Mouse (Mus musculus): ENCODE measurements around the gene Ptprd.
"Not testable (repeated sequence)": the region's sequence is repeated elsewhere in the genome, so short reads cannot be mapped to it uniquely, and the experiment has no call there.

The Ptprd gene

DNA sequence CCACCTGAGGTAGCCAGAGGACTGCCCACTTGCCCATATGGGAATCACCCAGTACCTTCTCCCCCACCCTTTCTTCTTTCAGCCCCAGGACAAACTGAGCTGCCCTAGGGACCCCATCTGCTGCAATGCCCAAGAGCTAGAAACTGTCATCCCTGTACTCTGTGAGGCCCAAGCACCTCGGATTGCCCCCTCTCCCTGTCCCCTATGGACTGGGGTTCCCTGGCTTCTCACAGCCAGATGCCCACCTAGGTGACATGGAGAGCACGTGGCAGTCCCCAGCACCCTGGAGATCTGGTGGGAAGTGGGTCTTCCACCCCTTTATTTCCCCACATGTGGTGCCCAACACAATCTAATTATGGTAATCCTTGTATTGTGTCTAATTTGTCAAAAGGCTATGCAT is 331.5 kb downstream of the Ptprd start:
- DNase-seq = no peak

DNA sequence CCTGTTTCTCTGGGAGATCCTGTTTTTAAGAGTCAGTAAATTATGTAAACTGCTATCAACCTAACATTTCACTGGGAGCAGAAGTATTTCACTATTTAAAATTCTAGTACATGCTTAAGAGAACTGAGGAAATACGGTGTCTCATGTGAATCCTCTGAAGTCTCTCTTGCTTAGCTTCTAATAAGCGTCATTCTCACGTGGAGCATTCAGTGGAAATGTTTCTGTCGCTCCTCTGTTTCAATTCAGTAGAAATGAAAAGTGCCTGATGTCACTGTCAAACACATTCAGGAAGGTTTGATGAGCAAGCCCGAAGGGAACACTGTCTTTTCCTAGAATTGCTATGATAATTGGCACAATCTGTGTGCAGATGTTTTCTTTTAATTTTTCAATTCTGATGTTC is 350.5 kb downstream of the Ptprd start:
- no peak for DNase-seq

- not testable (repeated sequence) for DNase-seq
Measured at GRCm38 (mm10) chr4:77797391-77797790, 414.4 kb downstream of the Ptprd start.

DNA sequence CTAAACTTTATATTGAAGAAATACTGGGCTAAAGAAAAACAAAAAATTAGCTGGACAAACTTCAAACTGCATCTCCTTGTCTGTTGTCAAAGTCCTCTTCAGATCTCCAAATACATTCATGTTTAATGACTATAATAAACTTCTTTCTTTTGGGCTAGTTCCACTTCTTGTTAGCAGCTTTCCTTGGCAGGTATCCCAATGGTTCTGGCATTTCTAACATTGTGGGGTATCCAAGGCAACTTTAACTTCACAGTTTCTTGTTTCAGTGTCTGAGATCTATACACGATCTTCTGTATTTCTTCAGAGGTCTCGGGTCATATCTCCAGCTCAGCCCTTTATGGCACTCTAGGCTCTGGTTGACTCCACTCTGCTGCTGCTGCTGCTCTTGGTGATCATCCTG is 434.5 kb downstream of the Ptprd start:
- no peak for DNase-seq

GRCm38 (mm10) chr4:77763790-77764189 is 448.0 kb downstream of the Ptprd start:
- DNase-seq = no peak

DNA sequence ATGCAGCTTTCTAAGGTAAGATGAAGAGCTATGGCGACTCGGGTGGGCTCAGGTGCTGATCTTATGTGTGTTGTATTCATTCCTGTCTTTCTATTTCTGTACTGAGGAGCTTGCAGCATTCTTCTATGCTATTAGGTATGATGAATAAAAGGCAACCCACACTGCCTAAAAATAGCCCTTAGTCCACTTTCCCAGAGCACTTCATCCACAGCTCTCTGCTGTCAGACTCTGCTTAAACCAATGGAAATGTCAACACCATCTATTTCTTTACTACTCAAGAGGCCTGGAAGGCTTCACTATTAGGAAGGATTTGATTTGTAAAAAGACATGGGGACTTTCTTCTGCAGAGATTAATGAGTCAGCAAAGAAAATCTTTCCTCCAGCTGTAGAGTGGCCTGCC is 468.4 kb downstream of the Ptprd start:
- no peak for DNase-seq

DNA sequence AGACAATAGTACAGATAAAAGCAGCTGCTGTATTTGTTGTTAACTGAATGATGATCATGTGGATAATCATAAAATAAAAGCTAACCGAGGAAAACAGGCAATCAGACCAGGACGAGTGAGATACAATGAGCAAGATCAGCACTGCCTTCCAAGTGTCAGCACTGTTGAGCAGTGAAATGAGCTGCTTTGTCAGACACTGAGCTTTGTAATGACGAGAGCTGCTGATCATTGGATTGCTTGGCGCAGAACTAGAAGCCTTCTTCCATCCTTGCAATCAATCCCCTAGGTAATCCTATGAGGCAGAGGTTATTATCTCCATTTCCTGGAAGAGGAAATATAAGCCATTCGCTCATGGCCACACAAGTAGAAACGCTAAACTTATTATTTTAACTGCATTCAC is 489.9 kb downstream of the Ptprd start:
- no peak for DNase-seq

DNA sequence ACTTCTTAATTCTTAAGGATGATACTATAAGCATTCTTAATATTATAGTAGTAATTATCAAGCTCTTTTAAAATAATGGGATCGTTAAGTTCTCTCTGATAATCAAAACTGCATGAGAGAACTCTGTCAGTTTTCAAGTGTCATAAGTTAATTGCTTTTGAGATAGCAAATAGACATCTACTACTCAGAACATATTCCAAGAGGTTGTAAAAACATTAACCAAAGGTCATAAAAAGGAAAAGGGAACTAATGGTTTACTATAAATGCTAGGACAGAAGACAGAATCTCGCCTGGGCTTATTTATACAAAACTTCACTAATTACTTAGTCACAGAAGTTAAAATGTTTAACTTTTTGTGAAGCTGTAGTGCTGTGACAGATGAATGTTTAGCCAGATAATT is 494.0 kb downstream of the Ptprd start:
- DNase-seq = no peak

DNA sequence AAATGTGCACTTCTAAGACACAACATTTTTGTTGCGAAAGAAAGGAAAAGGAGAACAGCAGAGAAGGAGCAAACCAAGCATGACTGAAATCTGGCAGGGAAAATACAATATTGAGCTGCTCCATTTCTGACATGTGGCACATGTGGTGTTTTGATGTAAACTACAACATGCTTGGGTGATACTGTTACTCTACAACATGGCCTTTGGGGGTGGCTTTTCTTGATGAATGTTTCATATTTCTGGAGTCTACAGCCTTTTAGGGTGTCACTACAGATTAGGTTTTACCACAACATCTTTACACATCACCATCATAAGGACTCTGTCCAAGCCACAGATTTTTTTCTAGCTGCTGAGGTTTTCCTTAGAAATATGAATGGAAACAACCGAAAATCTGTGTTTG is 501.5 kb downstream of the Ptprd start:
- DNase-seq = no peak

DNA sequence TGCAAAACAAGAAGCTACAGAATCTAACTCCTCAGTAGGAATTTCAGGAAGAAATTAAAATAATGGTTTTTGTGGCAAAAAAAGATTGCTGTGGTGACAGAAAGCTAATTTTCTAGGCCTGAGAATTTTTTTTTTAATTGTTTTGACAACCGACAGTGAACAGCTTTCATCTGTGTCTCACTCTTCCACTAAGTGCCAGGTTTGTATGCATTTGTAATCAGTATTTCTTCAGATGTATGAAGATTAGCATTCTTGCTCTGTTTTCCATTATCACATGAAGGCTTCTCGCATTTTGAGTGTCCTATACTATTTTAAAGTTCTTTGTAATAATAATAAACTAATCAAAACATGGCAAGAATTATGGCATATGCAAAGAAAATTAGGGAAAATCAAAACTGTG is 513.5 kb downstream of the Ptprd start:
- no peak for DNase-seq

DNA sequence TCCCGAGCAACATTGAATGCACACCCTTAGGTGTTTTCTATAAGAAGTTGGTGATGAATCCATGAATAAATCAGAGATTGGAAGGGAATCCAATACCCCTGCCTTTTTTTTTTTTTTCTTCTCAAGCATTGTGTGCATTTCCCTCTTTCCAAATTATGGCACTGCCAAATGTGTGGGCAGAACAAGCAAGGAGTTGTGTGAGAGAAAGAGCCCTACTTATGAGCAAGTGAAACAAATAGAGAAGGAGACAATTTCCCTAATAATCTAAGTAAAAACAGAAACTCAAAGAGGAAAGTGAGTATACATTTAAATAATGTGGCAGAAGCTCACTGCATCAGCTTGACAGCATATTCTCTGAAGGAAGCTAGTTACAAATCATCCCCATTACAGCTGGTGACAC is 536.0 kb downstream of the Ptprd start:
- no peak for DNase-seq

GRCm38 (mm10) chr4:77664761-77665160 is 547.0 kb downstream of the Ptprd start:
- no peak for DNase-seq

GRCm38 (mm10) chr4:77662309-77662708 is 549.5 kb downstream of the Ptprd start:
- no peak for DNase-seq

DNA sequence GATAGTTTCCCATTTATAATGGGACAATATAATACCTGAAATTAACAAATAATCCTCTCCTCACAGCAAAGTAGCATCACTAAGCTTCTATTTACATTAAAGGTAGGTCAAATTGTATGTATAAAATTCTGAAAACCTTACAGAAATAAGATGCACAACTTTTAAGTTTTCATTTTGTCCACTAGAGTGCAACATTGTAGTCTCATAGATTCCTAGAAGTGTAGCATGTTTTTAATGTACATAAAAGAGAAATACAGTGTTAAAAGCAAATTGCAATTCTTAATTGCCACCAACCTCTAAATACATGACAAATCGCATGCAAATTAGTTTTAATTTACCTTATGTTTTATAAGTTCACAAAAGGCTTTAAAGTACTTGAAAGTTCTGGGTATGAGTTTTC is 556.1 kb downstream of the Ptprd start:
- no peak for DNase-seq

GRCm38 (mm10) chr4:77649615-77650325 is 562.0 kb downstream of the Ptprd start:
- DNase-seq = no peak

GRCm38 (mm10) chr4:77648911-77649310 is 562.9 kb downstream of the Ptprd start:
- no peak for DNase-seq

DNA sequence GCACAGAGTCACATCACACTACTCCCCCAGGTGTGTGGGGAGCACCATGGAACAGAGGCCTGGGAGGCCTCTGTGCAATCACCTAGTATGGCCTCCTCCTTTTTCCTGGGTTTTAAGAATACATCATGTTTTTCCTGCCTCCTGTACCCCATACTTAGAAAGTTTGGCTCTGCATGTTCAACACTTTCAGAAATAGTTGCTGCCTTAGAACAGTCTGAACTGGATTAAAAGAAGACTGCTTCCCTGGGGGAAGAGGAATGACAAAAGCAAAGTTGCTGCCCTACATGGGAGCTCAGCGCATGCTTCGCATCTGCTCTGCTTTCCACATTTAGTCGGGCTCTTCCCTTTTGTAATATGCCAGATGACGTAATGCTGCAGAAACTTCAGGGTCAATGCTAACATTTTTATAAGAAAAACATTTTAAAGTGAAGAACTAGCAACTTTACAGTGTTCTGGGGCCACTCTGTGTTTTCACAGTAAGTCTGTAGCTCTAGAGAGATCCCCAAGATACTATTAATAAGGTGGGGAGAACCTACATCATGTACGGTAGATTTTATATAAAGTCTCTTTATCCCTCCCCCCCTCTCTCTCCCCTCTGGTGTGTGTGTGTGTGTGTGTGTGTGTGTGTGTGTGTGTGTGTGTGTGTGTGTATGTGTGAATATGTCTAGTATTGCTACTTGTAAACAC is 564.2 kb downstream of the Ptprd start:
- no peak for DNase-seq

GRCm38 (mm10) chr4:77644435-77644834 is 567.3 kb downstream of the Ptprd start:
- no peak for DNase-seq

DNA sequence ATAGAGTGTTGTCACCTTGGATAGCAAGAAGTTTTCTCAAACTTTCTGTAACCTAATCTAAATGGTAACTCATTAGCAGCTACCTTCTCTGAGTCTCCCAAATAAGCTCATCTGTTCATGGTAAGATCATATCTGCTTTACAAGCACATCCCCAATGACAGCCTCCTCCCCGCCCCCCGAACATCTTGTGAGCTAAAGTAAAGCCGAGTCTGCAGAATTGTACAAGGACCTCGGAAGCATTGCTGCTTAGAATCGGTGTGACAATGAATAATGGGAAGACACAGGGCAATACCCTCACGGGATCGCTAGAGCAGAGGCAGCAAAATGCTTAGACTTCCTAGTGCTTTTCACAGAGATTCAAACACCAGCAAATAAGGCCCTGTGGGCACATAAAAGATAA is 571.7 kb downstream of the Ptprd start:
- no peak for DNase-seq

GRCm38 (mm10) chr4:77613129-77613528 is 598.6 kb downstream of the Ptprd start:
- DNase-seq = no peak

DNA sequence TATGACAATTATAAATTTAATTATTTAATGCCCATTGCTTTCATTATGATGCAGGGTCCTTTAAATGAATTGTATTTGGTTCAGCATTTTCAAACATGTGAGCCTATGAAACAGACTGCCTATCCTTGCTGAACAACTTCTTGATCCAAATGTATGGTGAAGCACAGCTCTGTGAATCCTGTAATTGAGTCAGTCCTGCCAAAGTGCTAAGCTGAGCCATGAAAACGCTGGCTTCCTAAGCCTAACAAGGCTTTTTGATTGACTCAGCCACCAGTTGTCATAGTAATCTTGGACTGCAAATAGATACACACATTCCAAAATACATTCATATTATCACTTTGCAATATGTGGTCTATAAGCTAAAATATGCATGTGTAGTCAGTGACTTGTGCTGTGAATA is 625.1 kb downstream of the Ptprd start:
- DNase-seq = no peak

GRCm38 (mm10) chr4:77586222-77586621 is 625.5 kb downstream of the Ptprd start:
- DNase-seq = no peak

- DNase-seq = peak; percentile 34
Measured at GRCm38 (mm10) chr4:77558404-77559202, 653.2 kb downstream of the Ptprd start.

DNA sequence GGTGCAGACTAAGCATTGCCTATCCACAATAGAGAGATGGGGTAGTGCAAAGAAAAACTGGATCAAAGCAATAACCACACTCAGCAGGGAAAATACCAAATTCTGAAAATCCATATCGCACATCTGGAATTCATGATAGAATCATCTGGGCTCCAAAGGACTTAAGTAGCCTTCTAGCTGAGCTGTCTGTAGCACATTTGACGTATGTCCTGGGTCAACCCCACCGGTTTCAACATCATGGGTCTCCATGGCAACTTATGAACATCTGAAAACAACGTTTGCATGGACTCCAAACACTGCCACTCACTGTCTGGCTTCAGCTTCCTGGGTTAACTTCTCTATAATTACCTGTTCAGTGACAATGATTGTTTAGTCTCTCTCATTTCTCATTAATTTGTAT is 655.9 kb downstream of the Ptprd start:
- DNase-seq = no peak

Data from kidney, postnatal 14 days (tissue).